Mouse (Mus musculus): ENCODE data around the gene Bcl2l11.
"Not testable (repeated sequence)": the region's sequence is repeated elsewhere in the genome, so short reads cannot be mapped to it uniquely, and the experiment has no call there.

Bcl2l11 gene

DNA sequence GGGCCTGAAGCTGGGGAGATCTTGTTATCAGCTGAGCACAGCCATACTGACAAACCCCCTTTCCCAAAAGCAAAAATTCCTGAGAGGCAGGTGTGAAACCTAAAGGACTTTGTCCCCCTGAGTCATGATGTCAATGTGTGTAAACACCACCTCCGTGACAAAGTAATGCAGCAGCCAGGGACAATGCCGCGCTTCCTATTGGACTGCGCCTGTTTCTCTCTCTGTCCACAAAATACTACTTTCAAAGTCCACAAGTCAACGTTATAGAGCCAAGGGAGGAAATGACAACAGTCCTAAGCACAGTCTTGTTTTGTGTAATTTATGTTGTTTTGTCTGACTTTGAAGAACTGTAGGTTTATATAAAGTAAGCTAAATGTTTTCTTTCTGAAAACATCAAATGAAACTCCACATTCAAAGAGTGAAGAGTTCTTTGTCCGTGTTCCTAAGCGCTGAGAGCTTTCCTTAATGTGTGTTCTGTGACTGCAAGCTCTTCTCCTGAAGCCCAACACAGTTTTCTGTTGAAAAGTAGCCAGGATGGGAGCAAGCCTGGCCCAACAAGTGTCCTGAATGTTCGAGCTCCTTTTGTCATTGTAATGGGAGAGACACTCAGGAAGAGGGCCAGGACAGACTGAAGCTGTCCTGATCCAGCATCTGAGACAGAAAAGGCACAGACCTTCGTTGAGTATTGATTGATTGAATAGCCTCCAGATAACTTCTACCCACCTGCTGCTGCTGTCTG, 48.9 kb downstream of the Bcl2l11 start:
- no peak for DNase-seq (ENCODE audit: extremely low spot score)

- DNase-seq (ENCODE audit: extremely low spot score), result no peak
These were observed 49.8 kb downstream of the Bcl2l11 start for GRCm38 (mm10) chr2:128175625-128176024.

GRCm38 (mm10) chr2:128176391-128177044, 50.7 kb downstream of the Bcl2l11 start:
- DNase-seq (ENCODE audit: extremely low spot score), result no peak

GRCm38 (mm10) chr2:128177241-128177661, 51.4 kb downstream of the Bcl2l11 start:
- DNase-seq (ENCODE audit: extremely low spot score), result no peak

DNA sequence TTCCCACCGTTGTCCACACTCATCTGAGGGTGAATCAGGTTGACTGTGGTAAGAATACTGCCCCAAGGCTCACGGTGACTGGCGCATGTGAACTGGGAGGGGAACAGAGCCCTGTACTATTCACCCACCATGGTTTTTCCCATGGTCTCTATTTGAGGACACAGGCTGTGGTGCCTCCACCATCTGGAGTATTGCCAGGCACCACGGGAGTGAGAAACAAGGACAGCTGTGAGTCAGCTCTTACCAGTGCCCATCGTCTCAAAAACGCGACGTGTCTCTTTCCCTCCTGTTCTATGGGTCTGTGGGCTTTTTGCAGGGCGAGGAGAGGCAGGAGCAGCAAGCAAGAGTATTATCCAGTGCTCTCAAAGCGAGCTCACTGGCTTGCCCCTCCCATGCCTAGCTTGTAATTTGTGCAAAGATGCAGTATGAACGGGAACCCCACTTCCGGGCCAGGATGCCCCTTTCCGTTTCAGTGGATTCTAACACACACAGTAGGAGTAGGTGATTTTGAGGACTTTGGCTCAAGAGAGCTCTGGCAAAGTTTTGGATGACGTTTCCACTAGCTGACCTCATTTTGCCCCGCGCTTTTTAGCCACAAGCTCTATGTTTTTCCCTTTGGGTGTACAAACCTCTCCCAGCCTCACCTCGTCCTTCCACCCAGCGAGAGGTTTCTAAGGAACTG, 53.4 kb downstream of the Bcl2l11 start:
- DNase-seq (ENCODE audit: extremely low spot score), result no peak

- peak; percentile 42 for DNase-seq (ENCODE audit: extremely low spot score)
These were observed 54.1 kb downstream of the Bcl2l11 start for GRCm38 (mm10) chr2:128179808-128180379.

- DNase-seq (ENCODE audit: extremely low spot score), result not testable (repeated sequence)
These were observed 56.3 kb downstream of the Bcl2l11 start for GRCm38 (mm10) chr2:128182181-128182580.

DNA sequence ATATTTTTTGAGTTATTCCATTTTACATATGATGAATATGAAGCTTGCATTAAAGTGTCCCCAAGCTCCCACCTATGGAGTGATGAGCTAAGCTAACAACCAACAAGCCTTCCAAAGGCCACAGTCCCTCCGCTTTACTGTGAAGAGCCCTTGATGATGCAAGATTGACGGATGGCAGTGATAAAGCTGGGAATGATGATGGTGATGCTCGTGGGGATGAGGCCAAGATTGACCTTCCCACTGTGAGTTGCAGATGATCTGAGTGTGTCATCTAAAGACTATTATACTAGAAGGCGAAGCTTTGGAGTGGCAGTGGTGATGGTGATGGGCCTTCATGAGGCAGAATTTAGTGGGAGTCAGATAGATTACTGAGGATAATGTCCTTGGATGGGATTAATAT, 56.9 kb downstream of the Bcl2l11 start:
- no peak for DNase-seq (ENCODE audit: extremely low spot score)

GRCm38 (mm10) chr2:128183762-128184161, 57.9 kb downstream of the Bcl2l11 start:
- DNase-seq (ENCODE audit: extremely low spot score), result no peak

DNA sequence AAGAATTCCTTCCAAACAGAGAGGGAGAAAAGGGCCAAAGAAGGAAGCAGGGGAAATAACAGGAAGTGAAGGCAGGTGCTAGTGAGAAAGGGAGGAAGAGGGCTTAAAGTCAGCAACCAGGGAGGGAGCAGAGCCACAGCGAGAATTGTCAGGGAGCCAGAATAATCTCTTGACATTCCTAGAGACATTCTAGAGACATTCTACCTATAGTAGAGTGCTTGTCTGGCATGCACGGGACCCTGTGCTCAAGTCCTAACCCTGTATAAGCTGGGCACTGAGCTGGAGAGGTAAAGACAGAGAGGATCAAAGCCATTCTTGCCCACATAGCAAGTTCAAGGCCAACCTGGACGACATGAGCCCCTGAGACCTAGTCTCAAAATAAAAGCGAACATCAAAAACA, 60.1 kb downstream of the Bcl2l11 start:
- no peak for DNase-seq (ENCODE audit: extremely low spot score)

DNA sequence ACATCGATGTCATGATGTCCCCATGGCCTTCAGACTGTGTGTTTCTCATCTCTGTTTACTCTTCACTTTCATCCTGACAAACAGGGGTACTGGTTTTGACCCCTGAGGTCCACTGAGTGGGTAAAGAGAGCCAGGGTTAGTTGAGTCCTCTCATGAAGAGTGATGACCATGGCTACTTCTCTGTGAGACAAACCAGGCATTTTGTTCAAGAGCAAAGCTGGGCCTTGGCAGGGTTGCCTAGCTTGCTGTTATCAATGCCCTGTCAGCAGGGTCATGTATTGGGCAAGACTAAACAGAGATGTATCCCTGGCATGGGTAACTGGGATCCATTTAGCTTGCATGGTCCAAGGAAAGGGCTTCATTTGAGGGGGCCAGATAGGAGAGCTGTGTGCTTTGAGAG, 61.4 kb downstream of the Bcl2l11 start:
- no peak for DNase-seq (ENCODE audit: extremely low spot score)

DNA sequence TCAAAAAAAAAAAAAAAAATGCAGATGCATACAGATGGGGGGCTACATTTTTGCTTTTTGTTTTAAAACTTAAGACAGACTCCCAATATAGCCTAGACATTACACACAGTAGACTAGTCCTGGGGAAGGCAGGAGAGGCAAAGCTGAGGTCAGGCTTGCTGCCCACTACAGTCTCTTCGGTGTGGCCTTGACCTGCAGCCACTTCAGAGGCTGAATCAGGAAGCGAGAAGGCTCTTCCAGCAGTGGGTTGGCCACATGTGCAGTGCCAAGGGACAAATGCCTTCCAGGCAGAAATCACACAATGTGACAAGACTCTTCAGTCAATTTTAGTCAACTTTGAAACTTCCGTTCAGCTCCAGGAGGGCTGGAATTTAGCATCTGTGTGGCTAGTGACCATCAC, 62.6 kb downstream of the Bcl2l11 start:
- DNase-seq (ENCODE audit: extremely low spot score), result no peak

DNA sequence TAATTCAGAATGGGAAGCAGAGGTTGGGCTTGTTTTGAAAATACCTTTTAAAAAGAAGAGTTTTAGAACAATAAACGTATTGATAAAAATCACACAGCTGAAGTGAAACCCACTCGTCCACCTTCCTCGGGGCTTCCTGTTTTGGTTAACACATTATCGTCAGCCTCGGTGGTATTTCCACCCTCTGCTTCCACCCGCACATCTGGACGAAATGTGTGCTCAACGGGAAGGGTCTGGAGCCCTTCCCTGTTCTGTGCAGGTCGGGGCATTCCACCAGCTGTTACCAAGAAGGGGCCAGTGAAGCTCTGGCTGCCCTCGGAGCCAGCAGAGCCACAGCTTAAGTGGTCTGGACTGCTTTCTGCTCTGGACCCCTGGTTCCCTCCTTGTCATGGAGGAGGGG, 63.9 kb downstream of the Bcl2l11 start:
- DNase-seq (ENCODE audit: extremely low spot score), result no peak

DNA sequence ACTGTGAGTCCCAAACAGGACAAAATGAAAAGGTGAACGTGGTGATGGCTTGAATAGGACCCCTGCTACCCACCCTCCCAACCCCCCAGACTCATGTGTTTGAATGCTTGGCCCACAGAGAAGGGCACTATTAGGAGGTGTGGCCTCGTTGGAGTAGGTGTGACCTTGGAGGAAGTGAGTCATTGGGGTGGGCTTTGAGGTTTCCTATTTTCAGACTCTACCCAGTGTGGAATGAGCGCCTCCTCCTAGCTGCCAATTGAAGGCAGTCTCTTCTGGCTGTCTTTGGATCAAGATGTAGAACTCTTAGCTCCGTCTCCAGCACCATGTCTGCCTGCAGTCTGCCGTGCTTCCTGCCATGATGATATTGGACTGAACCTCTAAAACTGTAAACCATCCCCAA, 64.4 kb downstream of the Bcl2l11 start:
- DNase-seq (ENCODE audit: extremely low spot score), result no peak

GRCm38 (mm10) chr2:128193411-128193810, 67.6 kb downstream of the Bcl2l11 start:
- no peak for DNase-seq (ENCODE audit: extremely low spot score)

- no peak for DNase-seq (ENCODE audit: extremely low spot score)
These were observed 71.5 kb downstream of the Bcl2l11 start for GRCm38 (mm10) chr2:128197379-128197778.

- DNase-seq (ENCODE audit: extremely low spot score), result no peak
These were observed 77.3 kb downstream of the Bcl2l11 start for GRCm38 (mm10) chr2:128203147-128203546.

DNA sequence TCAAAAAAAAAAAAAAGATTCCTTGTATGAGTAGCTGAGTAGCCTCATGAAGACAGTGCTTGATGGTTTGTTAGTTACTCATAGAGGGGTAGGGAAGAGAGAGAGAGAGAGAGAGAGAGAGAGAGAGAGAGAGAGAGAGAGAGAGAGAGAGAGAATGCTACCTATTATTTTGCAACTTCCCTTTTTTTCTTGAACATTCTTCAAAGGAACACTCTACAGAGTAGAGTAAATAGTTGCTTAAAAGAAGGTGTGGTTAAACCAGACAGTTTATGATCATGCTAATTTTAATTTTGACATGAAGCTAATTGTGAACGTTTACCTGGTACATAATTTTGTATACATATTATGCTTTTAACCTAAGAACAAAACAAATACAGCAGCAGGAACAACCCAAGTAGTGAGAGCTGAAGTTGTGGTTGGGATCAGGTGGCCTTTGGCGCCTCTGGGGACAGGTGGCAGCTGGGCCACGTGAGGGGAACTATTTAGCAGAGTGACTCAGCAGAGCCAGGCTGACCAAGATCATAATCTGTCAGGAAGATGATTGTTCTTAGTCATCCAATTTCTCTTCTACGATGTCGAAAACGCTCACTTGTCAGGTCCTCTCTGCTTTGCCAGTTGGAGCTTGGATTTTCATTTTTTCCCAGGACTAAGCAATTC, 78.0 kb downstream of the Bcl2l11 start:
- no peak for DNase-seq (ENCODE audit: extremely low spot score)

DNA sequence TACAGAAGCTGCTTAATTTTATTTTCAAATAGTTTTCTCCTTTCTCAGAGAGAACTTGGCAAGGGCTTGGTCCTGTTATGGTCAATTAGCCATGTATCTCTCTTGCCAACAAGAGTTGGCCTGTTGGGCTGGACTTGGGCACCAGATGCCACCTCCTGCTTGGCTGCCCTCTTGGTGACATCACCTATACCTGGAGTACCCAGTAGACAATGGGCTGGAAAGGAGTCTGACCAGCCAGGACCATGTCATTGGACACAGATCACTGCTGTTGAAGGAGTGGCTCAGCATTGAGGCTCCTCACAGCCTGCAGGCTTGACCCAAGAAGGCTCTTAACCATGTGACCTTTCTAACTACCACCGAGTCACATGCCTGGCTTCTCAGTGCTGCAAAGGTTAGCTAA, 82.7 kb downstream of the Bcl2l11 start:
- DNase-seq (ENCODE audit: extremely low spot score), result no peak

DNA sequence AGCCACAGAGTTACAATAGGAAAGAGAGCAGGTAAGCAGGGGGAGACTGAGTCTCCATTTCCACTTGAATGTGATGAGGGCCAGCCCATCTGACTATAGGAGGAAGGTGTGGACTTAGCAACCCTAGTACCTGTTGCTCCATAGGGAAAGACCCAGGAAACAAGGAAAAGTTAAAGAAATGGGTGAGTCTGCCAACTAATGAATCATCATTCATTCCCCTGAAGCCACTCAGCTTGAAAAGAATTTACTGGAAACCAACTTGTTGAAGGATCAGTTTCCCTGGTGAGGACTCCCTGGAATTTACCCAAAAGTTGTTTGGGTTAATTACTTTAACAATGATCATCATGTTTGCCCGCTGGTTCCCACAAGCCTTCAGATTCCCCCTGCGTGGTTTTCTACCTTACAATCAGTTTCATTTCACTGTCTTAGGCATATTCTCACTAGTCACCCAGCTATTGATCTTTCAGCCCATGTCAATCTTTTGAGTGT, 84.0 kb downstream of the Bcl2l11 start:
- no peak for DNase-seq (ENCODE audit: extremely low spot score)

DNA sequence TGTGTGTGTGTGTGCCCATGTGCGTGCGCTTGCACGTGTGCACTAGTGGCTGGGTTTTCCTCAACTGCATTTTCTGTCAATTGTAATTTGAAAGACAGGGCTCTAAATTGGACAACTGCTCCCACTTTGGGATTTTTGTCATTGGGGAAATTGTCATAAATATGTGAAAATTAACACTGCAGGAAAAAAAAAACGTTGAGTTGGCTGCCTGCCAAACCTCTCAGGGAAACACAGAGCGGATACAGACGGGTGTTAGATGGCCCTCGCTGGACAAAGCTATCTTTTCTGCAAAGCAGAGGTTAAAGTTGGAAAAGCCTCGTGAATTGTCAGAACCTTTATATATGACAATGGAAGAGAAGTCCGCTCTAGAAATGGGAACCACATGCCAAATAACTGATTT, 84.5 kb downstream of the Bcl2l11 start:
- no peak for DNase-seq (ENCODE audit: extremely low spot score)
